Mouse (Mus musculus) E14TG2a.4 (cell line): ENCODE measurements around the gene Phkg1.
A peak's percentile ranks its signal among the peaks of the same experiment; 100 is the strongest.

Source experiments
- CTCF ChIP-seq: conservative IDR thresholded peaks from 2 replicates; pipeline ENCODE4 v1.5.1; 2014; ENCODE audit warnings: low read length
- NANOG ChIP-seq: IDR thresholded peaks from 2 replicates; pipeline ENCODE4 v1.6.1; 2014; ENCODE audit warnings: borderline replicate concordance, low read length, mixed read lengths
- POU5F1 ChIP-seq: IDR thresholded peaks from 2 replicates; pipeline ENCODE4 v1.6.1; 2014; ENCODE audit warnings: low read length, borderline replicate concordance

DNA sequence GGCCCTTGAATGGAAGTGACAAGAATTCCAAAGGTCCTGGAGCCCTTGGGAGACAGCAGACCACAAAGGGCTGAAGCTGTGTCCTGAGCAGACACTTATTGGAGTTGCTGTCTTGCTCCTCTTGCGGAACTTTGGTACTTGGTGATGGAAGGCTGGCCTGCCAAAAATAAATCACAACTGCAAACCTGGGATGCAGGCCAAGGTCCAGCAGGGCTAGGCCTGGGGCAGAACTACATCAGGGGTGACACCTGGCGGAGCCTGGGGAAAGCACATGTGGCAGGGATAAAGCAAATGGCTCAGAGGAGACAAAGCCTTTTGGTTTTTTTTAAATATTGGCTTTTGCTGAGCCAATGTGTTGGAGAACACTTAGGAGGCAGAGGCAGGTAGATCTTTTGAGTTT lies 19.4 kb downstream of the Phkg1 start:
- TF ChIP-seq POU5F1 (no peak), CTCF (peak; percentile 68), NANOG (no peak)
